Mouse (Mus musculus): ENCODE results near the gene Armh1. TPM values are rescaled to one million over a fixed set of nuclear protein-coding genes. Genes with fewer than 3 reads are reported as not detected.
"Not testable (repeated sequence)": the region's sequence is repeated elsewhere in the genome, so short reads cannot be mapped to it uniquely, and the experiment has no call there.

Armh1 gene
- total RNA-seq, 2 experiments from 2014 or later = not detected

DNA sequence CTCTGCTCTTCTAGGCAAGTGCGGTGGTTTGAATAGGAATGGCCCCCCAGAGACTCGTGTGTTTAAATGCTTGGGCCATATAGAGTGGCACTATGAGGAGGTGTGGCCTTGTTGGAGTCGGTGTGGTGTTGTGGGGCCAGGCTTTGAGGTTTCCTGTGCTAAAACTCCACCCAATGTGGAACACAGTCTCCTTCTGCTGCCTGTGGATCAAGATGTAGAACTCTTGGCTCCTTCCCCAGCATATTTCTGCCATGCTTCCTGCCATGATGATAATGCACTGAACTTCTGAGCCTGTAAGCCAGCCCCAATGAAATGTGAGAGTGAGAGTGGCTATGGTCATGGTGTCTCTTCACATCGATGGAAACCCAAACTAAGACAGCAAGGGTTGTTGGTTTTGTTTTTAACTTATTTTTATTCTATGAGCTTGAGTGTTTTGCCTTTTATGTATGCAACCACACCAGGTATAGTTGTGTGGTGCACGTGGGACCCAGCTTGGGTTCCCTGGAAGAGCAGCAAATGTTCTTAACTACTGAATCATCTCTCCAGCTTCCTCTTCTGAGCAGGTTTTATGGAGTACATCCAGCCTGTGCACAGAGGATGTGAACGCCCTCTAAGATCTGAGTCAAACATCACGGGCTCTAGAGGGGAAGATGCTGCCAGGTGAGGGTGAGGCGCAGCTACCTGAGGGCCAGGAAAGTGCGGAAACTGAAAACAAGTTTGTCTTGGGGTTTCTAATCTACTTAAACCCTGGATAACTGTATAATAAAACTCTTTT lies 31.0 kb downstream of the Armh1 start:
- no peak for DNase-seq

DNA sequence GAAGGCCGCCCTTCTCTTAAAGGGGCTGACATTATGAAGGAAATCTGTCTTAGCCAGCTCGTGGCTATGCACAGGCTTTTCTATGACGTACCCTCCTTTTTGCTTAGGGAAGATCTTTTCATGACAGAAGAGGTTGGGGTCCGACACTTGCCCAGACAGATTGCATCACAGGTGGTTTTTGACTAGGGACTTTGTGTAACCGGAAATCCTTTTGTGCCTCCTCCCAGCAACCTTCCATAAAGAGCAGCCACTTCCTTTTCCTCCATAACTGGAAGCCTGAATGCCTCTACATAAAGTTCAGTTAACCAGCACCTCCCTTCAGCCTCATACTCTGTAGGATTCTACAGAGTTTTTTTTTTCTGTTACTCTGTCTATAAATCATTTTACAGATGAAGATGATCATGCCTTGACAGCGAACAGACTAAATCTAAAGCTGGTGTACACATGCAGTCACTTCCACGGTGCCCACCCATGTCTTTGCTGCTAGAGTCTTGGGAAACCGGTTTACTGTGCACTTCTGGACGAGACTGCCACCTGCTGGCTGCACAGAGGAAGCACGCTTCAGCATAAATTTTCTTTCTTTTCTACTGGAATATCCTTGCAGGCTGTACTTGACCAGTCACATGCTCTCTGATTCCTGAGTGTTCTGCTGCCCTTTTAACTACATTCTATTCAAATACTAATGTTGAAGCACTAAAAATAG lies 33.3 kb downstream of the Armh1 start:
- no peak for DNase-seq

DNA sequence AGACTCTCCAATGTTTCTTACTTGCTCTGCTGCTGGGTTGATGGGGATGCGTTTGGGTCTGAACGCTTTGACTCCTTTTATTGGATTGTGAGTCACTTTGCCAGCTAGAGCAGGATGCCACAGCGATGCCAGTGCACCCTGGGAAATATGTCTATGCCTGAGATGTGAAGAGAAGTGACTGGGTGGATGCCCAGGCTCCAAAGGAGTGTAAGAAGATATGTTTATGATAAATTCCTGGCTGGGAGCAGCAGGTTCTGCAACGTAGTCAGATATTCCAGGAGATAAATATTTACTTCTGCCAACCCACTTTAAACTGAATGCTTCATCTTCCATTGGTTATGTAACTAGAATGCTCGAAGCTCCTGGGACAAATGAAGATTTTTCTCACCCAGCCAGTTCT lies 34.9 kb downstream of the Armh1 start:
- no peak for DNase-seq

DNA sequence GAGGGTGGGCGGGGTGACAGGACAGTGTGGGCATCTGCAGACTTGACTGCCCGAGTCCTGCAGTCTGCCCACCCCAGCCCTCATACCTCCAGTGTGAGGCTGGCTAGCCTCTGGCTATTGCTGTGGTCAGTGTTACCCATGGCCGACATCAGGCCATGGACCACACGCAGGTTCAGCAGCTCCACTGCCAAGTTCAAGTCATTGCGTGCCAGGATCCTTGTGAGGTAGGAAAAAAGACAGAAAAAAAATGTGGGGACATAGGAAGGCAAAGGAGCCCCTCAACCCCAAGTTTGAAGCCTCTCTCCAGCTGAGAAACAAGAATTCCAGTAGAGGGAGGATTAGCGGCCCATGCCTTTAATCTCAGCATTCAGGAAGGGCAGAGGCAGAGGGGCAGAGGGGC lies 37.7 kb downstream of the Armh1 start:
- no peak for DNase-seq

DNA sequence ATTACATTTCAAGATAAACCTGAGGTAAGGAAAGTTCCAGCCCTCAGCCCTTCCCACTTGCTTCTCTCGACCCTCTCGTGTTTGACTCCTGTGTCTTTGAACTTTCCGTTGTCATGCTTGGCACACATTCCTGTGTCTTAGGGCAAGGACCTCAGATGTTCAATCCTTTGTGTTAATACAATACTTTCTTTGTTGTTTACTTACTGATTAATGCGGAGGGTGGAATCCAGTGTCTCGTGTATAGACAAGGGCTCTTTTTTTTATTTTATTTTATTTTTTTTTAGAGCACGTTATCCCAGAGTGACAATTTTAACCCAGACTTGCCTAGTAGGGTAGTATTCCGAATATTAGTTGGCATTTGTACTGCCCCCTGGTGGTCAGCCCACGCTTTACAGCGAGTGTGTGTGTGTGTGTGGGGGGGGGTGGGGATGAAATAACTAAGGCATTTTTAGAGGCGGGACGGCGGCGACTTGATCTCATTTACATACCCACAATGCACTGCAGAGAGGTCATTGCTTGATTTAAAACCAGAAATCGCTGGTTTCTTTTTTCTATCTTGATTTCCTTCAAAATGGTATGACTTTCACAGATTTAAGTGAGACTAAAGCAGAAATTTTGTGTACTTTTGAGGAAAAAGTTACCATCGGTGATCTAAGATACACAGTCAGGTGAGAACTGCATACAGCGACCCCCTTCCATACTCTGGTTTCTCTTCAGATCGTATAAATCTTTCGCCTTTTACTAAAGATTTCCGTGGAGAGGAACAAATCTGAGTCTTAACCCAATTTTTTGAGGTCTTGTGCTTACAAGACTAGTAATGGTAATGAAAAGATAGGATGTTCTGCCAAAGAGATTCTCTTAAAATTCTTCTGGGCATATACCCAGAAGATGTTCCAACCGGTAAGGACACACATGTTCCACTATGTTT lies 41.5 kb downstream of the Armh1 start:
- peak; percentile 52 for DNase-seq

DNA sequence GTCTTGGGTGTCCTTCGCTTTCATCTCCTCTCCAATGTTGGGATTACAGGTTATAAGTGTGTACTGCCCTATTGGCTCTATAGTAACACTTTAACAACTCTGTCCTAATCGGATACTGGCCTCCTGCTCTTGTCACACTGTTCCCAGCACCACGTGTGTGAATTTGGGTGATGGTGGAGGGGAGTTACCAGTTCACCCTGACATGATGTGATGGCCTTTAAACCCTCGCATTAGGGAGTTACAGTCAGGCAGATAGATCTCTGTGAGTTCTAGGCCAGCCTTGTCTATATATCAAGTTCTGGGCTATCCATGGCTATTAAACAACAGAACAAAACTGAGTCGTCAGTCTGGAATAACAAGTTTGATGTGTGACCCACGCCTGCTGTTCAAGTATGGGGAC lies 42.3 kb downstream of the Armh1 start:
- DNase-seq = no peak

DNA sequence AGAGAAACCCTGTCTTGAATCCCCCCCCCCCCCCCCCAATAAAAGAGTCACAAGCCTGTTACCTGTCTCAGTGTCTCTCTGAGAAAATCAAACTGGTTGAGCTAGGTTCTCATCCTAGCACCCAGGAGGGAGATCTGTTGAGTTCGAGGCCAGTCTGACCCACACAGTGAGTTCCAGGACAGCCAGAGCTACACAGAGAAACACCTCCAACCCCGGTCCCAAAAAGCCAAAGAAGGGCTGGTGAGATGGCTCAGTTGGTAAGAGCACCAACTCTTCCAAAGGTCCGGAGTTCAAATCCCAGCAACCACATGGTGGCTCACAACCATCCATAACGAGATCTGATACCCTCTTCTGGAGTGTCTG lies 49.0 kb downstream of the Armh1 start:
- DNase-seq = no peak

DNA sequence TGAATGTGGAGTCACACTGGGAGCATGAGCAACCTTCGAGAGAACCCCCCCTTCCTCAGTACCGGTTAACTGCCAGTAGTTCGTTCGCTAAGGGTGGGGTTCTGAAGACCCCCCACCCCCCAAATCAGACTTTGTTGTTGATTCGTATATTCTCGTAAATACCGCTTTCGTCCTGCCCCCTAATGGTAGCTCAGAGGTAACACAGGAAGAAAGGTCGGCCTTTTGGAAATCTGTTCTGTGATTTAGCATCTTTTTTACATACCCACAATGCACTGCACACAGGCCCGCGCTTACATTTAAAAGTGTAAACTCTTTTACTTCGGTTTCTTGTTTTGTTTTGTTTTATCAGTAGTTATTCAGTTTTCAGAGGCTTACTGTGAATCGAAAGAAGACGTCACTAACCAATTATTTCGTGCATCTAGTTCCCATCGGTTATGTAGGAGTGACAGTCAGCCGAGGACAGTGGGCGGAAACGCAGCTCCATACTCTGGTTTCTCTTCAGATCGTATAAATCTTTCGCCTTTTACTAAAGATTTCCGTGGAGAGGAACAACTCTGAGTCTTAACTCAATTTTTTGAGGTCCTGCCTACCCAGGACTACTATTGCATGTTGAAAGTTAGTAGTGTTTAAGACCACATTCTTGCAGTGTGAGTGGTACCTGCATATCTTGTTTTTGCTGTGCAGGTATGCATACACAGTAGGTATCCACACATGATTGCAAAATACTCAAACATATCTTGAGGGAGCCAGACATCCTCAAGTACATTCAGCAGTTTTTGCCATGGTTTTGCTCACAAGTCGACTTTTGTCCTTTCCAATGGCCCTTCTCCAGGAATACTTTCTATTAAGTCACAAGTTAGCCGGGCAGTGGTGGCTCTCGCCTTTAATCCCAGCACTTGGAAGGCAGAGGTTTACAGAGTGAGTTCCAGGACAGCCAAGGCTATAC lies 49.6 kb downstream of the Armh1 start:
- DNase-seq = no peak

DNA sequence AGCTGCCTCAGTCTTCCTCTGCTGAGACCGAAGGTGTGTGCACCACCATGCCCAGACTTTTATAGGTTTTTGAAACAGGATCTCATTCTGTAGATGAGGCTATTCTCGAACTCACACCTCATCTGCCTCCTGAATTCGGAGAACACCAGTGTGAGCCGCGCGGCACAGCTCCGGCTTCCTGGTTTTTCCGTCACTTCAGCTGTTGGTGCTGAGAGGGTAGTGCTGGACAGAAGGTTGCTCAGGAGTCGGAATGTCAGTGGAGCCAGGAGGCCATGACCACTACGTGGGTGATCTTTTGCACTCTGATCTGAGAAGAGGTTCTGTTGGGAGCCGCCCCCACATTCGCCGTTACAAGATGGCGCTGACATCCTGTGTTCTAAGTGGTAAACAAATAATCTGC lies 60.1 kb downstream of the Armh1 start:
- no peak for DNase-seq

DNA sequence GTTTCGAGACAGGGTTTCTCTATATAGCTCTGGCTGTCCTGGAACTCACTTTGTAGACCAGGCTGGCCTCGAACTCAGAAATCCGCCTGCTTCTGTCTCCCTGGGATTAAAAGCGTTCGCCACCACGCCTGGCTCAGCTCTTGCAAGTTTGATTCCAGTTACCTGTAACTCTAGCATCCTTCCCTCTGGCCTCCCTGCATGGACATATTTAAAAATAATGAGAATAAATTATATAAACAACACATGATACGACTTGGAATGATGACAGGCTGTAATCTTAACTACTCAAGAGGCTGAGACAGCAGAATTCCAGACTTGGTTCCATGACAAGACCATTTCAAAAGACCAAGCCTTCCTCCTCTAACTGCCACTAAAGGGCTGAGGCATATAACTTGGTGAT lies 61.3 kb downstream of the Armh1 start:
- no peak for DNase-seq

DNA sequence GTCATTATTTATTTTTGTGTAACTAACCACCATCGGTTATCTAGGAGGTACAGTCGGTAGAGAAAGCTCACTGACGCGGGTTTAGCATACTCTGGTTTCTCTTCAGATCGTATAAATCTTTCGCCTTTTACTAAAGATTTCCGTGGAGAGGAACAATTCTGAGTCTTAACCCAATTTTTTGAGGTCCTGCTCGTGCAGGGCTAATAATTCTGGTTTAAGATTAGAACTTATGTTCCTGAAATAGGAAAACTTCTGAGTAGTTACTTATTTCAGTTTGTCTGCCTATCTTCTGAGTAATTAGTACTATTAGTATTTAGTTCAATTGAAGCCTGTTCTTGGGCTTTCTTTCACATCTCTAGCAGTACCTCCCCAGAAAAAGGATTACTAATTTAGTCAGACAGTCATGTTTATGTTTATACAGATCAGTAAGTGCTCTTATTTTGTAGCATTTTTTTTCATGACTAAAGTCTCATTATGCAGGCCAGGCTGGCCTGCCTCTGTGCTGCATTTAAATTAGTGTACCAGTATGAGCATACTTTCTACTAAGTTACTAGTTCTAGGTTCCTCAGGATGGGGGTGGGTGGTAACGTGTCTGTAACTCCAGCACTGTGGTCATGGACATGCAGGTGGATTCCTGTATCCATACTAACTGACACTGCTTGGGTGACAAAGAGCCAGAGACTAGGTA lies 61.9 kb downstream of the Armh1 start:
- DNase-seq = no peak

DNA sequence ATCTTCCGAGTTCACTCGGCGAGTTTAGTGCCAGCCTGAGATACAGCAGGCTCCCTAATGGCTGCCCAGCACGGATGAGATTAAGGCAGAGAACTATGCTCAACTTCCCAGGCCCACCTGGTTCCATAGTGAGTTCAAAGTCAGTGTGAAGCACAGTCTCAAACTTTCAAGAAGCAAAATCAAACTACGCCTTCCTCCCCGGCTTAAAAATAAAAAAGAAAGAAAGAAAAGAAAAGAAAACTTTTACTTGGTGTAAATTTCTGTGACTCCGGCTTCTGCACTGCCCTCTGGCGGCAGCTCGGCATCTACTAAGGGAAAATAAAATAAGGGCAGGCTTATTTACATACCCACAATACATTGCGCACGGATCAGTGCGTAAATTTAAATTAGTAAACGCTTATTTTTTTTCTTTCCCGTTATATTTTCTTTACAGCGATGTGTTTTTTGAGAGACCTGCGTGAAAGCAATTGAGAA lies 62.5 kb downstream of the Armh1 start:
- DNase-seq = peak; percentile 65

DNA sequence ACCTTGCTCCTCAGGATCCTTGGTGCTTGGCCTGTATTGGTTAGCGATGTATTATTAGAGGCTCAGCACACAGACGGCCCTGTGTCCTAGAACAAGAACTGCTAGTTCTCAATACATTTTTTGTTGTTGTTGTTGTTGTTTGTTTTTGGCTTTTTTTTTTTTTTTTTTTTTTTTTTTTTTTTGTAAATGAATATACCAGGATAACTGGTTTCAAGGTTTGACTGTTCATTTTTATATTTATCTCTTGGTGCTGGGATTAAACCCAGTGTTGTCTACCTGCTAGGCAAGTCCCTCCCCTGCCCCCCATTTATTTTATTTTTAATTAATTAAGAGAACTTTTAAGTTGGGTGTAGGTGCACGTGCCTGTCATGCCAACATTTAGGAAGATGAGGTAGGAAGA lies 63.0 kb downstream of the Armh1 start:
- DNase-seq = no peak

DNA sequence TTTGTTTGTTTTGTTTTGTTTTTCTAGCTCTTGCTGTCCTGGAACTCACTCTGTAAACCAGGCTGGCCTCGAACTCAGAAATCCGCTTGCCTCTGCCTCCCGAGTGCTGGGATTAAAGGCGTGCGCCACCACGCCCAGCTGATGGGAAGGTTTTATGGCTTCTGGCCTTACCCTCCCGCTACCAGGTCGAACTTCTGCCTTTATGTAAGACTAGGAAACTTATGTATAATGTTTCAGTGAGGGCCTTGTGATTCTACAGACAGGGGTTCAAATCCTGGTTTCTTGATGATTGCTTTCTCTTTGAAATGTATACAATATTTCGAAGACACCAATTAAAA lies 69.2 kb downstream of the Armh1 start:
- not testable (repeated sequence) for DNase-seq

DNA sequence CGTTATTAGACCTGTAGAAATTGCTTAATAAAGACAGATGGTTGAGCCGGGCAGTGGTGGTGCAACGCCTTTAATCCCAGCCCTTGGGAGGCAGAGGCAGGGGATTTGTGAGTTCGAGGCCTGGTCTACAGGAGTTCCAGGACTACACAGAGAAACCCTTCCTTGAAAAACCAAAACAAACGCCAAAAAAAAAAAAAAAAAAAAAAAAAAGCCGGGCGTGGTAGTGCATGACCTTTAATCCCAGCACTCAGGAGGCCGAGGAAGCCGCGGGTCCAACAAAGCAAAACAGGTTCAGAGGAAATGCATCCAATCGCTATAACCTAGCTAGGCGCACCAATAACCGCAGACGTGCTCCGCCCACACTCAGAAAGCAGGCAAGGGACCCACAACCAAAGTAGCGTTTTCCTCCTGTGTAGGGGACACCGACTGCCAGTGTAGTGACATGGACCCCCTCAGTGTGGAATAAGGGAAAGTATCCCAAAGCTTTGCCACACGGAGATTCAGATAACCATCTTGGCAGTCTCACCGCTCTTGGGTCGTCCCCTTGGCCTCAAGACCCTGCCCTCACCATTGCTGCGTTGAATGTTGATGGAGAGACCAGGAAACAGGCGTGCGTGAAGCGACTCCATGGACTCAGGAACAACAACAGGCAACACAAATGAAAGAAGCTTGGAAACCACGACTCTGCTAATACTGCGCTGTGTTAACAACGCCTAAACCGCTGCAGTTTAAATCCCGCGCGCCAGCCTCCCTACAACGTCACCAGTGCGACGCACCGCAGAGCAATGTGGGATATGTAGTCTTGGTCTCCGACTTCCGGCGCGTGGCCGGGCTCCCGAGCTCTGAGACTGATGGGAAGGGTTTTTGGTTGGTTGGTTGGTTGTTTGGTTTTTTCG lies 69.8 kb downstream of the Armh1 start, which contains the start of gene Kif2c:
Kif2c (minus strand) TSS at position 777 of the 896 bp plus-strand sequence.
- DNase-seq = peak; percentile 84

DNA sequence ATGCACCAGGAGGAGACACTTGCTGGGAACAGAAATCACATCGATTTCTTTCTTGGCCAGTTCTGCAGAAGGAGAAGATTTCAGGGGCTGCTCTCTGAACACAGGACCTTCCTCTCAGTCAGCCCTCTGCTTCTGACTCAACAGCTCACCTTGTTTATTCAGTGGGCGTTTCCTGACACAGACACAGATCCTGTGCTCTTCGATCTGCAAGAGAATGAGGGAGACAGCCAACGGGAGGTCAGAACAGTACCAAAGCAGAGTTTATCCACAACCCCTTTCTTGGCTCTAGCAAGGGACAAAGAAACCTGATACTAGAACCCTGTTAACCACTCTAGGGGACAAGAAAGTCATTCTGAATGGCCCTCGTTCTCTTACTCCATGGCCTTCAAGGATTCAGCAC lies 82.0 kb downstream of the Armh1 start:
- DNase-seq = no peak

All from gastrocnemius, postnatal 25 days (tissue).